Comparison of ENCODE assay signal across 8 mouse cellular contexts in the genomic region with DNA sequence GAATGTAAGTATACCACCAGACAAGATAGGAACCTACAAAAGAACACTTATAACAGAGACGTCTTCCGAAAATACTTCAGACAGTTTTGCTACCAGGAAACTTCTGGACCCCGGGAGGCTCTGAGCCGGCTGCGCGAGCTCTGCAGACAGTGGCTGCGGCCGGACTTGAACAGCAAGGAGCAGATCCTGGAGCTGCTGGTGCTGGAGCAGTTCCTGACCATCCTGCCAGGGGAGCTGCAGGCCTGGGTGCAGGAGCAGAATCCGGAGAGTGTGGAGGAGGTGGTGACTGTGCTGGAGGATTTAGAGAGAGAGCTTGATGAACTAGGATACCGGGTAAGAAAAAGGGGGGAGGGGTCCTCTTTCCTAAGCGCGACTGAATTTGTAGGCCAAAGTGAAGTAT. TPM values are rescaled to one million over a fixed set of nuclear protein-coding genes. Genes with fewer than 3 reads are reported as not detected.
DNase-seq lines count a peak whose midpoint lies in the region; ATAC-seq lines count a peak whose summit lies in the region.

No protein-coding gene starts in this region.

- H3K4me2 ChIP-seq in intestine, embryonic 14.5 days (ENCODE audit: low read length) = peak overlapping the region; percentile 79
- H3K4me2 ChIP-seq in neural tube, embryonic 11.5 days (ENCODE audit: low read depth) = peak overlapping the region; percentile 62

- no peaks in the 10 kb centered on the region for H3K27me3 ChIP-seq in intestine, embryonic 14.5 days (replicated peaks; ENCODE audit: control insufficient read depth, insufficient read depth, low read length)
- no peaks in the 10 kb centered on the region for H3K27me3 ChIP-seq in neural tube, embryonic 11.5 days (ENCODE audit: control insufficient read depth, insufficient read depth, low read length)

- H3K4me3 ChIP-seq in intestine, embryonic 14.5 days (ENCODE audit: low read depth, low read length) = peak overlapping the region; percentile 58
- no peak overlapping the region for H3K4me3 ChIP-seq in neural tube, embryonic 11.5 days (ENCODE audit: low read depth, low read length)

- peak overlapping the region; percentile 76; the same call in 1 of the 2 replicates for H3K9ac ChIP-seq in intestine, embryonic 14.5 days (ENCODE audit: low read length)
- no peak overlapping the region for H3K9ac ChIP-seq in neural tube, embryonic 11.5 days (ENCODE audit: low read length)

- no peak for ATAC-seq in intestine, embryonic 14.5 days (replicated peaks; ENCODE audit: low FRiP score, low TSS enrichment, low read depth)
- ATAC-seq in neural tube, embryonic 11.5 days (ENCODE audit: insufficient read depth, low FRiP score, low TSS enrichment) = no peak
- ATAC-seq in inflammation-experienced regulatory T-cells, adult 6 months = no peak
- ATAC-seq in granulocyte monocyte progenitor cell, adult 5-6 weeks (replicated peaks; ENCODE audit: poor library complexity, severe bottlenecking) = no peak

- H3K9me3 ChIP-seq in intestine, embryonic 14.5 days (ENCODE audit: control insufficient read depth, low read length) = no peaks in the 10 kb centered on the region
- H3K9me3 ChIP-seq in neural tube, embryonic 11.5 days (ENCODE audit: control insufficient read depth, low read length) = no peaks in the 10 kb centered on the region

- peaks cover 21% of the 10 kb centered on the region for H3K4me1 ChIP-seq in intestine, embryonic 14.5 days (replicated peaks; ENCODE audit: control insufficient read depth, insufficient read depth, low read length)
- H3K4me1 ChIP-seq in neural tube, embryonic 11.5 days (ENCODE audit: control insufficient read depth, insufficient read depth, low read length) = no peaks in the 10 kb centered on the region; the same call in 1 of the 2 replicates

- peak; percentile 10 for DNase-seq in adrenal gland, adult 2 months
- no peak for DNase-seq in adrenal gland, postnatal 4 days (ENCODE audit: low spot score in 2 of 2)
- peak; percentile 2 for DNase-seq in retina, postnatal 1 day
- DNase-seq in retina, embryonic 14.5 days (ENCODE audit: low spot score) = no peak
- DNase-seq in intestine, embryonic 14.5 days (ENCODE audit: low spot score) = no peak
- DNase-seq in neural tube, embryonic 11.5 days (ENCODE audit: low spot score) = no peak

- H3K36me3 ChIP-seq in intestine, embryonic 14.5 days (ENCODE audit: control insufficient read depth, insufficient read depth, low read length) = peaks cover 32% of the 10 kb centered on the region
- H3K36me3 ChIP-seq in neural tube, embryonic 11.5 days (ENCODE audit: control insufficient read depth, insufficient read depth, low read length) = peaks cover 5% of the 10 kb centered on the region; the same call in 1 of the 2 replicates

- H3K27ac ChIP-seq in intestine, embryonic 14.5 days (ENCODE audit: low read depth) = no peak overlapping the region
- no peak overlapping the region for H3K27ac ChIP-seq in neural tube, embryonic 11.5 days (ENCODE audit: low read depth, low read length)

- 63% methylated on average over 12 of the region's 12 CpGs for WGBS in intestine, embryonic 14.5 days
- 70% methylated on average over 12 of the region's 12 CpGs for WGBS in neural tube, embryonic 11.5 days

RNA-seq across cellular contexts. Expression of gene Zscan12, which starts 1.1 kb away (rescaled TPM):
- total RNA-seq in adrenal gland, adult 2 months (2021) = 1 to 10 TPM; 9.4 to 9.6 TPM
- 0.33 and 0.44 TPM in 2 replicates for polyA plus RNA-seq in adrenal gland, adult 2 months (2012; rRNA removed)
- 10 to 100 TPM; 12.0 to 13.0 TPM for total RNA-seq in adrenal gland, postnatal 4 days (2021)
- polyA plus RNA-seq in intestine, embryonic 14.5 days (2014; fragmentation: Nextera tagmentation; extraction: Ambion mirVana) = 10.1 and 12.7 TPM in 2 replicates
- 14.8 and 19.6 TPM in 2 replicates for polyA plus RNA-seq in neural tube, embryonic 11.5 days (2014; fragmentation: Nextera tagmentation; extraction: Ambion mirVana)
- polyA plus RNA-seq in inflammation-experienced regulatory T-cells, adult 6 months (2017; shearing (Covaris generic)) = 1 to 10 TPM; 3.9 to 9.2 (median 8.1) TPM
- 8.4 and 8.6 TPM in 2 replicates for total RNA-seq in granulocyte monocyte progenitor cell, adult 5-6 weeks (2014; fragmentation: Nextera tagmentation)
- 11.1 and 20.0 TPM in 2 replicates for total RNA-seq in granulocyte monocyte progenitor cell, adult 5-6 weeks (2017)

RNA-seq across cellular contexts. Expression of gene Olfr1367, which starts 17.0 kb away (rescaled TPM):
- total RNA-seq in adrenal gland, adult 2 months (2021) = not detected
- polyA plus RNA-seq in adrenal gland, adult 2 months (2012; rRNA removed) = not detected in 2 replicates
- total RNA-seq in adrenal gland, postnatal 4 days (2021) = not detected
- not detected in 2 replicates for polyA plus RNA-seq in intestine, embryonic 14.5 days (2014; fragmentation: Nextera tagmentation; extraction: Ambion mirVana)
- not detected in 2 replicates for polyA plus RNA-seq in neural tube, embryonic 11.5 days (2014; fragmentation: Nextera tagmentation; extraction: Ambion mirVana)
- polyA plus RNA-seq in inflammation-experienced regulatory T-cells, adult 6 months (2017; shearing (Covaris generic)) = not detected
- not detected in 2 replicates for total RNA-seq in granulocyte monocyte progenitor cell, adult 5-6 weeks (2014; fragmentation: Nextera tagmentation)
- not detected in 2 replicates for total RNA-seq in granulocyte monocyte progenitor cell, adult 5-6 weeks (2017)

RNA-seq across cellular contexts. Expression of gene Zkscan3, which starts 38.8 kb away (rescaled TPM):
- total RNA-seq in adrenal gland, adult 2 months (2021) = 10 to 100 TPM; 44.2 to 61.4 TPM
- 21.9 and 27.8 TPM in 2 replicates for polyA plus RNA-seq in adrenal gland, adult 2 months (2012; rRNA removed)
- 10 to 100 TPM; 67.9 to 68.8 TPM for total RNA-seq in adrenal gland, postnatal 4 days (2021)
- polyA plus RNA-seq in intestine, embryonic 14.5 days (2014; fragmentation: Nextera tagmentation; extraction: Ambion mirVana) = 72.2 and 74.6 TPM in 2 replicates
- 79.8 and 84.7 TPM in 2 replicates for polyA plus RNA-seq in neural tube, embryonic 11.5 days (2014; fragmentation: Nextera tagmentation; extraction: Ambion mirVana)
- polyA plus RNA-seq in inflammation-experienced regulatory T-cells, adult 6 months (2017; shearing (Covaris generic)) = 10 to 100 TPM; 23.7 to 42.0 (median 33.0) TPM
- 41.4 and 46.5 TPM in 2 replicates for total RNA-seq in granulocyte monocyte progenitor cell, adult 5-6 weeks (2014; fragmentation: Nextera tagmentation)
- 29.1 and 33.0 TPM in 2 replicates for total RNA-seq in granulocyte monocyte progenitor cell, adult 5-6 weeks (2017)

RNA-seq across cellular contexts. Expression of gene Gpx6, which starts 51.8 kb away (rescaled TPM):
- not detected for total RNA-seq in adrenal gland, adult 2 months (2021)
- not detected in 2 replicates for polyA plus RNA-seq in adrenal gland, adult 2 months (2012; rRNA removed)
- under 1 TPM in 1 of 2 experiments, not detected in 1; 0.81 TPM for total RNA-seq in adrenal gland, postnatal 4 days (2021)
- 0.43 TPM in 1 of 2 replicates, not detected in the other for polyA plus RNA-seq in intestine, embryonic 14.5 days (2014; fragmentation: Nextera tagmentation; extraction: Ambion mirVana)
- polyA plus RNA-seq in neural tube, embryonic 11.5 days (2014; fragmentation: Nextera tagmentation; extraction: Ambion mirVana) = 0.30 TPM in 1 of 2 replicates, not detected in the other
- polyA plus RNA-seq in inflammation-experienced regulatory T-cells, adult 6 months (2017; shearing (Covaris generic)) = not detected
- not detected in 2 replicates for total RNA-seq in granulocyte monocyte progenitor cell, adult 5-6 weeks (2014; fragmentation: Nextera tagmentation)
- total RNA-seq in granulocyte monocyte progenitor cell, adult 5-6 weeks (2017) = not detected in 2 replicates

Comparison
In these comparisons a context has a peak if more than half of its experiments do, and no peak if none do; other contexts are left out.
1. DNase-seq: peak in adrenal gland, adult 2 months (single experiment) and retina, postnatal 1 day (single experiment); none in adrenal gland, postnatal 4 days (0 of 2), retina, embryonic 14.5 days (single experiment), intestine, embryonic 14.5 days (single experiment) and neural tube, embryonic 11.5 days (single experiment).